Mouse (Mus musculus) hematopoietic stem cell, adult 5-6 weeks (primary cell): ENCODE measurements at regions not wholly inside any gene's neighbourhood (a gene's known extent, or its start where the extent isn't known, plus 50 kb on each side); places are given as distances from the start of the nearest gene placed in this dataset.
A peak's percentile ranks its signal among the peaks of the same experiment; 100 is the strongest.
"Not testable (repeated sequence)": the region's sequence is repeated elsewhere in the genome, so short reads cannot be mapped to it uniquely, and the experiment has no call there.

ENCODE experiments used
- ATAC-seq, 2 experiments: fragments of 125-278 bp in 1 of 2; replicated peaks in 1 of 2; 2 replicates each; pipeline ENCODE4 v1.8.0; 2016 to 2017; ENCODE audit warnings: inconsistent platforms in 2 of 2, mild to moderate bottlenecking in 2 of 2, moderate number of reproducible peaks in 2 of 2, low read depth in 1 of 2, moderate TSS enrichment in 1 of 2; ENCODE audit not compliant: low FRiP score in 2 of 2, poor library complexity in 2 of 2, severe bottlenecking in 2 of 2, insufficient read depth in 1 of 2, low TSS enrichment in 1 of 2

DNA sequence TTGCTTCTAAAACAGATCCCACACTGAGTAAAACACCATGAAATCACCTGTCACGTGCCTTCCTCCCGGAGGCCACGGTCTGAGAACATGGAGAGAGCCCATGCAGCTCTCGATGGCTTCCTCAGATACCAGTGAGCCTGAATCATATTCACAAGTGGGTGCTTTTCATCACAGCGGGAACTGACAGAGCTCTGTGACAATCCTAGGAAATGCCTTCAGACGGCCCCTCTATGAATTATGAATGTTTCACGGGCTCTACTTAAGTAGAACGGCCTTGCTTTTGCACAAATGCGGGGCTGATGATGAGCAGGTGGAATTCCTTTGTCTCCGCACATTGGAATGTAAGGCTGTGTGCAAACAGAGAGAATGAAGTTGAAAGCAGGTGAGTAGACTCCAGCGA, 383.1 kb downstream of the Lrig3 start:
- ATAC-seq, result no peak

DNA sequence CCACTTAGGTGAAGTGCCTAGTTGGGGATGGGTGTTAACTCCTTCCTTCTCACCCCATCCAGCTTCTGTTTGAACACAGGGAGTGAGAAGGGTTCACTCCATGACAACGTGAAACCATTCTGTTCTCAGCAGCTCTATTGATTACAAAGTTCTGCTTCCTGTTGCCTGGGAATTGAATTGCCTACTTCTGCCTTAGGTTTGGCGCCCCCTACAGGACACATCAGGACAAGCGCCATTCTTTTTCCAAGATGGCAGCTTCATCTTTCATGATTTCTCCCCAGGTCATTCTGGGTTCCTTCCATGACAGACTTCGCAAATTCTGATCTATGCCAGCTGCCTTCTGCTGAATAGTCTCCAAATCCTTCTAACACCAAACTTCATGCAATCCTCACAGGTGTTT, 371.5 kb downstream of the Lrig3 start:
- ATAC-seq, result no peak

DNA sequence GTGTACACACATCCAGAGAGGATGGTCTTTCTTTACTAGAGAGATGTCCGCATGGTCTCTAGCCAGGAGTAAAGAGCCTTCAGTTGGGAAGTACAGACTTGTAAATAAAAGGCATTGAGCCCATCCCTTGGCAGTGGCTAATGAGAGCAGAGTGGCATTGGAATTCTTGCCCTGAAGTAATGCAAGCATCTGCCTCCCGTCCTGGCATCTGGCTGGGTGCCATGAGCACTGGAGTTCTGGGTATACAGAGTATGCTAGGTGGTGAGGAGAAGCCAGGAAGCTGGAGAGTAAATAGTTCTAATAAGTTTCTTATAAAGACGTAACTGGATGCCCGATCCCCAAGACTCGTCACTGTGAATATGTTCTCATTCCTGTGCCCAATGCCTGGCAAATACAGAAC, 367.8 kb downstream of the Lrig3 start:
- ATAC-seq, result no peak

DNA sequence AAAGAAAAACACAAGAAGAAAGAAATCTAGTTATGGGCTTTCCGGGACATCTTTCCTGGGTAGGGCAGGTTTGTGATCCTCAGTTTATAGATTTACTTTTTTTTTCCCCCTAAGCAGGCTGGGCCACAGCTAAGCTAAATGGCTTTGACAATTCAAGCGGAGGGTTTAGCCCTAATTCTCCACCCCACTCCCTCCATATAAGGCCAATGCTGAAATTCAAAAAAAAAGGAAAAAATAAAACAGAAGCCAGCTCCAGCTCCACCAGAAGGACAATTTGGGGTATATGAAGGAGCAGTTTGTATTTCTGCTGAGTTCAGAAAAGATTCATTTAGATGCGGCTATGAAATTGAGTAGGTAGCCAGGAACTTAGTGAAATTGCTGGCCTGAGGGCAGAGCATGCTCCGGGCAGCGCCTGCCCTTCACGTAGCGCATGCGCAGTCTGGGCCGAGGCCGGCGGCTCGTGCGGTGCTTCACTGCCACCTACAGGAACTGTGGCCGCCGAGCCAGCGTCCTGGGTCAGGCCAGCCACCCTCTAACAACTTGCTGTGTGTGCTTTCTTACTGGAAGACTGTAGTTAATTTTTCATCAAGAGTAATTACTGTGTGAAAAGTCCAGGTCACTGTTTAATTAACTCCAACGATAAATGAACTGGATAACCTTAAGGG, 364.5 kb downstream of the Lrig3 start:
- peak; percentile 99 for ATAC-seq

DNA sequence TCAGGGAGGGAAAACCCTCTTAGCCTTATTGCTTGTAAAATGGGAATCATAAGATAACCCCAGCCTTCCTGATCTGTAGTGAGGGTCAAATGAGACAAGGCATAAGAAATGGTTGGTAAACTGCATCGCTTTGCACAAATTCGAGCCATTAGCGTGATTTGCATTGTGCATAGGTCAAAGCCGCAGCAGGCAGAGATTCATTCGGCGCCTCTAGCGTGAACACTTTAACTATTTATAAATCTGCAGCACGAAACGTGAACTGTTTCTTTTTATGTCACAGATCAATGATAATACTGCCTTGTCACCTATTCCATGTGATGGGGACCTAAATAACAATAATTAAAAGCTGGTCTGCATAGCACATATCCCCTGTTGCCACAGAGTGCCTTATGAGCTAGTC, 354.9 kb downstream of the Lrig3 start:
- ATAC-seq, result no peak

DNA sequence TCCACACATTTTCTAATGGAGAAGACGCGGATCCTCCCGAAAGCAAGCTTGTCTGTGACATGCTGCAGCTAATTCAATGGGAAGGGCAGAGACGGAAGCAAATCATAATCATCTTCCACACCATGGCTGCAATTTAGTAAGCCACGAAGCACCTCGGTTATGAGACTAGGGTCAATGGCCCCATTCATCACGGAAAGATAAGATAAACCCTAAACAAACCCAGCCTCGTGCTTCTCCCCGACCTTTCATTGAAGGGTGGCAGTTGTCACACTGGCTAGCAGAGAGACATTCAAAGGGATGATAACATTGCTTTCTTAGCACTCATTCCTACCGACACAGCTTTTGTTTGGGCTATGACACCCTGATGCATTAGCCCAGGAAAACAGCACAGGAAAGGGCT, 353.8 kb downstream of the Lrig3 start:
- no peak for ATAC-seq

DNA sequence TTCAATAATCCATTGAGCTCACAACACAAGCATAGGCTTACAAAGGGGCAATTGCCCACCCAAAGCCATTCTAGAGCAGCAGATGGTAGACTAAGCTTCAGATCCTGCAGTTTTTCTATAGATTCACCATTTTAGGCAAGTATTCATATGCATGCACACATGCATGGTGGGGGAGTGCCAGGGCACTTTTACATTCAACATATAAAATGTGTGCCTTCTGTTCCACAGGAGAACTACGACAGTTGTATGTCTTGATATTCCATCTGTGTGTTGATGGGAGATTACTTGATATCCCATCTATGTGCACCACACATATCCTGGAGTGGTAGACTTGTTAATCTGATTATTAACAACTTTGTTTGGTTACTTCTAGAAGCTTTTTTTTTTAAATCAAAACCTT, 334.0 kb downstream of the Lrig3 start:
- ATAC-seq, result no peak

DNA sequence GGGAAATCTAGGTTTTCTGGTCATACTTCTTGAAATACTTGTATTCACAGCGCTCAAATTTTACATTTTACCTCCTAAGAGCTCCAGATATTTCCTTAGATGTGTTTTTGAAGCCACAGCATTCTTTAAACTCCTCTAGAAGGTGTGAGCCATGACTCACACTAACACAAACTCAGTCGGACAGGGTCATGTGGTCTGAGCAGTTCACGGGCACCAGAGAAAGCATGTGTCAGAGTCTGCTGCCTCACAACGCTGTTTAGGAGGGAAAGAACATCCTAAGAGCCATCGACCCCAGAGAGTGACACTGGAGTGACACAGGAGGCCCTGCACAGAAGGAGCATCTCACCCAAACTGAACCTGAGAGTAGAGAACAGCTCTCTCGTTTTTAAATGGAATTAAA, 332.2 kb downstream of the Lrig3 start:
- ATAC-seq, result no peak

DNA sequence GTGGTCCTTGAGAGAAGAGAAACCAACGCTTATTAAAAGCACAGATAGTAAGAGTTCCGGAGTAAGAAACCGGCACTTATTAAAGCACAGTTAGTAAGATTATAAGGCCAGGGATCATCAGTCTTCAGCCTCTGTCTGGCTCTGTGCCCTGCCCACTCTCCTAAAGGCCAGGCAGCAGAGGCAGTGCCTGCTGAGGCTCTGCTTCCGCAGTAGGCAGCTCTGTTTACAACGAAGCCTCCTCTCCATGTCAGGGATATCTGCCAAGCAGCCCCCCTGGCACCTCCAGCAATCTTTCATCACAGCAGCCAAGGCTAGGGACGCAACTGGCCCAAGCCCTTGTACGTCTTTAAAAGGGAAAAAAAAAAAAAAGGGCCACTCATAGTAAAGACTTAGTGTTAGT, 329.9 kb downstream of the Lrig3 start:
- no peak for ATAC-seq

DNA sequence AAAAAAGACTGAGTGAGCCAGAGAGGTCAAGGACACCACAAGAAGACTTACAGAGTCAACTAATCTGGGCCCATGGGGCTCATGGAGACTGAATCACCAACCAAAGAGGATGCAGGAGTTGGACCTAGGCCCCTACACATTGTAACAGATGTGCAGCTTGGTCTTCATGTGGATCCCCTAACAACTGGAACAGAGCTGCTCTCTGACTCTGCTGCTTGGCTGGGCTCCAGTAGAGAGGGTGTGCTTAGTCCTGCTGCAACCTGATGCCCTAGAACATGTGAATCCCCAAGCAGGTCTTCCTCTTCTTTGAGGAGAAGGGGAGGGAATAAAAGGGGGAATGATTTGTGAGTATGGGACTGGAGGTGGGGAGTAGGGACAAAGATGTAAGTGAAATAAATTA, 325.8 kb downstream of the Lrig3 start:
- ATAC-seq, result no peak

DNA sequence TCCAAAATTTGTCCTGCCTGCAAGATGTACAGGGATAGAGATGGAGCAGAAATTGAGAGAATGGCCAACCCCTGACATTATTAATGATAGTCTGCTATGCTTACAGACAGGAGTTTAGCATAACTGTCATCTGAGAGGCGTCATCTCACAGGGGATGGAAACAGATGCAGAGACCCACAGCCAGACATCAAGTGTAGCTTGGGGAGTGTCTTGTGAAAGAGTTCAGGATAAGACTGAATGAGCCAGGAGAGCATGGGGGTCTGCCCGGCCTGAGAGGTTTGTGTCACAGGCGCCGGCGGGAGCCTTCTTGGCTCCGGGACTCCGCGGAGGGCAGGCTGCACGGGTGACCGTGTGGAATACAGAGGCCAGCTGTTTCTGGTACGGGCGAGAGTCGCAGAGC, 319.1 kb downstream of the Lrig3 start:
- not testable (repeated sequence) for ATAC-seq

DNA sequence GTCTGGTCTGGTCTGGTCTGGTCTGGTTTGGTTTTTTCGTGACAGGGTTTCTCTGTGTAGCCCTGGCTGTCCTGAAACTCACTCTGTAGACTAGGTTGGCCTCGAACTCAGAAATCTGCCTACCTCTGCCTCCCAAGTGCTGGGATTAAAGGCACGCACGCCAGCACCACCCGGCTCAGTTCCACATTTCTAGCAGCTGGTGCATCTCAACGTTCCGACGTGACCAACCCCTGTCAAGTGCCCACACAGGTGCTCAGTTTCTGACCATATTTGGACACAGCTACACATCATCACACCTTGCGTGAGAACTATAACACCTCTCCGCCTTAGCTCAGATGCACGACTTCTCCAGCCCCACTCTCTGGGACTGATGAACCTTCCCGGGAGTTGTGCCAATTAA, 304.4 kb downstream of the Lrig3 start:
- ATAC-seq, result no peak

DNA sequence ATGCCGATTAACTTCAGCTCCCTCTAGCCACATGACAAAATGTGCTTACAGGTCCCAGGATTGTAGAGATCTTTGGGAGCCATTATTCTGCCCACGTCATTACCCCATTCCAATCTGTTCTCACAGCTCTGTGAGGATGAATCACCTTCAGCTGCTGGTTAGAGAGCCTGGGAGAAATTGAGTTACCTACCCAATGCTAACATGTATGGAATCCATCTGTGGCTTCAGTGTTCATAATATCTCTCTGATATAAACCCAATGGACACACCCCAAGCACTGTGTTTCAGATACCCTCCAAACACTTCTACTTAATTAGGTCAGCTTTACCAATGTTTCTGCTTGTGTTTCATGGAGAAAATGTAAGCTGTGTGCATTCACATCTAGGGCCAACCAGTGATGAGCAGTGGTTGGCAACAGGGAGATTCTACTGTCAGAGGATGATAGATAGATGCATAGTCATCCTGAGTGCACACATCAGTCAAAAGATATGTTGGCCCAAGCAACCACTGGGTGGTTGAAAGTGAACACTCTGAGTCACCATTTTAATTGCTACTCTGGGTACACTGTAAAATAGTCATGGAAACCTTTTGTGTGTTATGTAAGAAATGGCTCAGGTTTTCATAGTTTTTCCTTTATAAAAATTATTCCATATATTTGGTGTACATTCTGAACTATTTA, 301.5 kb downstream of the Lrig3 start:
- ATAC-seq, result no peak

DNA sequence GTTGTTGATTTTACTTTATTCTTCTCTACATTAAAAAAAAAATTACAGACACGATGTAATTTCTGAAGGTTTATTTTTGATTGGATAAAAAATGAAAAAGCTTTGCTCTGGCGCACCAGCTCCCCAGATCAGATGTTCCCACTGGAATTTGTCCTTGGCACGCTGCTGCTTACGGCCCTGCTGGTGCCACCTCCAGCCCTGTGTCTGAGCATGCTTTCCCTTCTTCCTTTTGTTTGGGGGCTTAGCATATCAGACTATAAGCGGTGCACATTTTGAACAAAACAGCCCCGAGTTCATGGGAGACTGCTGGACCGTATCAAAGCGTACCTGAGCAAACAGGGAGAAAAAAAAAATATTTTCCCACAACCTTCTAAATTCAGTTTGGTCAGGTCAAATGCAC, 291.2 kb downstream of the Lrig3 start:
- ATAC-seq, result no peak

DNA sequence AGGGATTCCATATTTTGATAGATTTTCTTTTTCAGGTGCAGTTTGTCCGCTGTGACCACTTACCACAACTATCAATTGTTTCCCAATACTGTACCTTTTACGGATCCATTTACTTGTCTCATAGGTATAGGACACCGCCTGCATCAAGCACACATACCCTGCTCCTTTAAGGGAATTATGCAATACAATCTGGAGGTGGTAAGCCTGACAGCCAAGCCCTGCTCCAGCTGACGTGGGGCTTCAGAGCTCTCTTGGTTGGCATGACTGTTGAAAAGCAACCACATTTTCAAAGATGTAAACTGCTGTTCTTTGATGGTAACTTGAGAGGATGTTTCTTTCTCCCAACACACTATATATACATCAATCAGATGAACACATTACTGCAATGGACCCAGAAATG, 288.2 kb downstream of the Lrig3 start:
- ATAC-seq, result no peak

DNA sequence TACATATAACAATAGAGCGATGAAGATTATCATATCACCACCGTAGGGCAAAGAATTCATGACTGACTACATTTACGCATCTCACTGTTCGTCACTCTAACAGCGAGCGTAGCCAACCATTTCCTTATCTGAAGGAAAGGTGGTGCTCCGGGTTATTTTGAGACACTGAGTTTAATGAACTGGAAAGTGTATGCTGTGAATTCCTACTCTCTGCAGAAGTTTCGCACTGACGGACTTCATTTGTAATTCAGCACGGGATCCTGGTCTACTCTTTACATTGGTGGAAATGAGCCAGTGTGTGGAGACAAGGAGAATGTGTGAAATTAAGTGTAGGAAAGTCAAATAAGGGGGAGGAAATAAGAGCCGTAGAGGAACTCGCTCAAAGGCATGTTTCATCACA, 283.2 kb downstream of the Lrig3 start:
- no peak for ATAC-seq

DNA sequence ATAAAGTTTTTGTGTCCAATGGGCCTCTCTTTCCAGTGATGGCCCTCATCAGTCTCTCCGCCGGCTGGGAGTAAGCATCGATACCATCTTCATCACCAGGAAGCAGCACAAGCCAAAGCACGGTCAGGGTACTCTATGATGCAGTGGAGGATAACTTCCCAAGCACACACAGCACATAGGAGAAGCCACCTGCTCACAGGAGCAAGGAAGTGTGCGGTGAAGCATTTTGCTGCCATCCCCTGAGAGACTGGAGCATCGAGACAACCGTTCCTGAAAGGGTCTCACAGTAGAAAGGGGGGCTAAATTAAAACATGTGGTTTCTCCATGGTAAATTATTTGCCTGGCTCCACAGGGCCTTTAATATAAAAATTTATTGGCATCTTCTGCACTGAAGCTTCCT, 277.1 kb downstream of the Lrig3 start:
- no peak for ATAC-seq

DNA sequence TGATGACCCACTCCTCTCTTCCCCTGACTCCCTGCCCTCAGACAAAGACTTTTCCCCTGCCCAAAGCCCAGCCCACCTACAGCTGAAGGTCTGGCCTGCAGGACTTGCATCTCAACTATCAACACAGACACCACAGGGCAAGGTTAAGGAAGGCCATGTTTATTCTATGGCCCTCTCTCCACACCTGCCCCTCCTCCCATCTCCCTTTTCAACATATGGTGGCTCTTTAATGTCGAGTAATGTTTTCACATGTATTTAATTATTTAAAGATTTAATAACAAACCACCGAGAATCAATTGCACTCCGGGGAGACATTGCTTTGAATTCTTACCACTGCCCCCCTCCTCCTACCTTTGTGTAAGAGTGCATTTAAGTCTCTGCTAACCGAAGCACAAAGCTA, 273.6 kb downstream of the Lrig3 start:
- ATAC-seq, result no peak
